Mouse (Mus musculus) kidney, embryonic 14.5 days (tissue): ENCODE measurements around the gene Slc35e2. TPM values are rescaled to one million over a fixed set of nuclear protein-coding genes. Genes with fewer than 3 reads are reported as not detected.
"Not testable (repeated sequence)": the region's sequence is repeated elsewhere in the genome, so short reads cannot be mapped to it uniquely, and the experiment has no call there.

Source experiments
- ATAC-seq: fragments of 200-750 bp; cut with Nextera tagmentation; 2 replicates; pipeline ENCODE4 v1.8.0; 2017; ENCODE audit warnings: moderate number of reproducible peaks, mild to moderate bottlenecking, moderate TSS enrichment, moderate library complexity; ENCODE audit not compliant: low FRiP score, low TSS enrichment
- H3K27ac ChIP-seq: fragments of 300-500 bp; sonication (generic); 2 replicates; pipeline ENCODE4 v1.5.1; 2014; ENCODE audit warnings: low read depth, mild to moderate bottlenecking, low read length, moderate library complexity, mixed read lengths
- H3K27me3 ChIP-seq: fragments of 300-500 bp; sonication (generic); 2 replicates; pipeline ENCODE4 v1.6.1; 2014; ENCODE audit warnings: mild to moderate bottlenecking, low read length; ENCODE audit not compliant: control insufficient read depth, insufficient read depth
- H3K36me3 ChIP-seq: fragments of 300-500 bp; sonication (generic); 2 replicates; pipeline ENCODE4 v1.6.1; 2014; ENCODE audit warnings: low read length, mixed read lengths; ENCODE audit not compliant: control insufficient read depth, insufficient read depth
- H3K4me1 ChIP-seq: fragments of 300-500 bp; sonication (generic); 2 replicates; pipeline ENCODE4 v1.6.1; 2014; ENCODE audit warnings: low read length, mixed read lengths; ENCODE audit not compliant: control insufficient read depth, insufficient read depth
- H3K4me2 ChIP-seq: fragments of 300-500 bp; sonication (generic); replicated peaks from 2 replicates; pipeline ENCODE4 v1.6.1; 2014; ENCODE audit warnings: low read depth, mild to moderate bottlenecking, low read length
- H3K4me3 ChIP-seq: fragments of 300-500 bp; sonication (generic); 2 replicates; pipeline ENCODE4 v1.5.1; 2014; ENCODE audit warnings: mild to moderate bottlenecking, low read length
- H3K9ac ChIP-seq: fragments of 300-500 bp; sonication (generic); 2 replicates; pipeline ENCODE4 v1.6.1; 2014; ENCODE audit warnings: low read depth, mild to moderate bottlenecking, low read length, moderate library complexity
- H3K9me3 ChIP-seq: fragments of 300-500 bp; sonication (generic); 2 replicates; pipeline ENCODE4 v1.6.1; 2016; ENCODE audit warnings: low read length; ENCODE audit not compliant: control insufficient read depth
- WGBS: fragments of 180-500 bp; shearing (Covaris S2); extraction: QIAGEN DNeasy Blood & Tissue Kit; methylation state at CpG from one replicate; pipeline ENCODE4 v1.1.7; 2014; 5-methylcytosine and 5-hydroxymethylcytosine counted together
- polyA plus RNA-seq: library from polyadenylated mRNA; unstranded; fragments of >200 nt; fragmentation: Nextera tagmentation; extraction: Ambion mirVana; gene quantifications from 2 replicates; pipeline ENCODE4 v1.2.1, GENCODE M21; 2014

The Slc35e2 gene
- polyA plus RNA-seq, 1 experiment from 2014 or later, result 10.3 TPM

- Histone ChIP-seq H3K27me3 (no peaks in the 10 kb centered on the region), H3K36me3 (peaks cover 27% of the 10 kb centered on the region), H3K4me3 (peak overlapping the region; percentile 79), H3K4me1 (peaks cover 34% of the 10 kb centered on the region), H3K27ac (peak overlapping the region; percentile 88), H3K4me2 (peak overlapping the region; percentile 85), H3K9ac (peak overlapping the region; percentile 61), H3K9me3 (no peaks in the 10 kb centered on the region)
- under 1% methylated on average over 69 of the region's 69 CpGs for WGBS
- ATAC-seq, result peak; percentile 96
These were observed 37.6 kb upstream of the Slc35e2 start for GRCm38 (mm10) chr4:155563400-155564231.

- WGBS, result 9% methylated on average over 20 of the region's 20 CpGs
These were observed 36.7 kb upstream of the Slc35e2 start for GRCm38 (mm10) chr4:155564315-155565069.

GRCm38 (mm10) chr4:155566555-155566954, 34.7 kb upstream of the Slc35e2 start:
- no peak for ATAC-seq
- Histone ChIP-seq H3K9me3 (no peaks in the 10 kb centered on the region), H3K27me3 (no peaks in the 10 kb centered on the region), H3K4me1 (peaks cover 29% of the 10 kb centered on the region), H3K36me3 (no peaks in the 10 kb centered on the region), H3K9ac (no peak overlapping the region), H3K4me3 (no peak overlapping the region), H3K27ac (no peak overlapping the region), H3K4me2 (no peak overlapping the region; the same call in 1 of the 2 replicates)
- 42% methylated on average over 8 of the region's 8 CpGs for WGBS

More at GRCm38 (mm10) chr4:155564315-155565069, 36.7 kb upstream of the Slc35e2 start:
- H3K27ac ChIP-seq, result peak overlapping the region; percentile 88
- H3K9me3 ChIP-seq, result no peaks in the 10 kb centered on the region
- peaks cover 18% of the 10 kb centered on the region for H3K36me3 ChIP-seq
- H3K4me3 ChIP-seq, result peak overlapping the region; percentile 79
- H3K27me3 ChIP-seq, result no peaks in the 10 kb centered on the region
- H3K4me1 ChIP-seq, result peaks cover 34% of the 10 kb centered on the region
- H3K9ac ChIP-seq, result peak overlapping the region; percentile 61
- peak overlapping the region; percentile 85 for H3K4me2 ChIP-seq
- no peak for ATAC-seq

GRCm38 (mm10) chr4:155568170-155568569, 33.0 kb upstream of the Slc35e2 start:
- 17% methylated on average over 2 of the region's 2 CpGs for WGBS
- no peaks in the 10 kb centered on the region for H3K36me3 ChIP-seq
- no peak overlapping the region for H3K9ac ChIP-seq
- H3K27me3 ChIP-seq, result no peaks in the 10 kb centered on the region
- no peak overlapping the region for H3K4me3 ChIP-seq
- H3K4me2 ChIP-seq, result no peak overlapping the region
- H3K27ac ChIP-seq, result no peak overlapping the region
- ATAC-seq, result no peak
- H3K4me1 ChIP-seq, result peaks cover 19% of the 10 kb centered on the region
- no peaks in the 10 kb centered on the region for H3K9me3 ChIP-seq

- no peak overlapping the region for H3K27ac ChIP-seq
- no peaks in the 10 kb centered on the region for H3K9me3 ChIP-seq
- no peak overlapping the region for H3K4me3 ChIP-seq
- no peaks in the 10 kb centered on the region for H3K36me3 ChIP-seq
- no peak overlapping the region for H3K9ac ChIP-seq
- H3K4me2 ChIP-seq, result no peak overlapping the region
- no peak for ATAC-seq
- WGBS, result 75% methylated on average over 7 of the region's 7 CpGs
- no peaks in the 10 kb centered on the region for H3K27me3 ChIP-seq
- H3K4me1 ChIP-seq, result peaks cover 19% of the 10 kb centered on the region
These were observed 32.4 kb upstream of the Slc35e2 start for GRCm38 (mm10) chr4:155568632-155569370.

- H3K36me3 ChIP-seq, result no peaks in the 10 kb centered on the region
- ATAC-seq, result no peak
- H3K9me3 ChIP-seq, result no peaks in the 10 kb centered on the region
- no peak overlapping the region for H3K4me3 ChIP-seq
- no peaks in the 10 kb centered on the region for H3K27me3 ChIP-seq
- H3K4me1 ChIP-seq, result peaks cover 16% of the 10 kb centered on the region
- WGBS, result 92% methylated on average over 6 of the region's 6 CpGs
- H3K9ac ChIP-seq, result no peak overlapping the region
- no peak overlapping the region for H3K27ac ChIP-seq
- no peak overlapping the region for H3K4me2 ChIP-seq
These were observed 31.4 kb upstream of the Slc35e2 start for GRCm38 (mm10) chr4:155569818-155570217.

GRCm38 (mm10) chr4:155570315-155570714, 30.9 kb upstream of the Slc35e2 start:
- not testable (repeated sequence) for H3K27me3 ChIP-seq, H3K4me3 ChIP-seq, H3K36me3 ChIP-seq, H3K4me2 ChIP-seq, H3K9ac ChIP-seq, ATAC-seq, H3K27ac ChIP-seq, H3K9me3 ChIP-seq
- H3K4me1 ChIP-seq, result peaks cover 11% of the 10 kb centered on the region
- 90% methylated on average over 11 of the region's 11 CpGs for WGBS

GRCm38 (mm10) chr4:155571442-155571841, 29.8 kb upstream of the Slc35e2 start:
- H3K27ac ChIP-seq, result no peak overlapping the region
- H3K4me3 ChIP-seq, result no peak overlapping the region
- WGBS, result 88% methylated on average over 2 of the region's 2 CpGs
- no peaks in the 10 kb centered on the region; the same call in 1 of the 2 replicates for H3K36me3 ChIP-seq
- H3K9ac ChIP-seq, result no peak overlapping the region
- no peaks in the 10 kb centered on the region for H3K9me3 ChIP-seq
- H3K4me1 ChIP-seq, result peaks cover 3% of the 10 kb centered on the region; the same call in 1 of the 2 replicates
- no peak overlapping the region for H3K4me2 ChIP-seq
- no peak for ATAC-seq
- H3K27me3 ChIP-seq, result no peaks in the 10 kb centered on the region
